Mouse (Mus musculus) urinary bladder, postnatal 36 days (tissue): ENCODE data around the gene Gm10135.
"Not testable (repeated sequence)": the region's sequence is repeated elsewhere in the genome, so short reads cannot be mapped to it uniquely, and the experiment has no call there.

Experiments used
- DNase-seq, 2 experiments: peaks; one replicate each; pipeline ENCODE4 v3.0.0; 2022; ENCODE audit warnings: low spot score in 2 of 2, mixed read lengths in 1 of 2

Gm10135 gene

GRCm38 (mm10) chr5:72960096-72960495 is 14.4 kb downstream of the Gm10135 start:
- no peak for DNase-seq

GRCm38 (mm10) chr5:72957281-72957680 is 17.2 kb downstream of the Gm10135 start:
- no peak for DNase-seq

- no peak for DNase-seq
These were observed 20.4 kb downstream of the Gm10135 start for GRCm38 (mm10) chr5:72953996-72954604.

GRCm38 (mm10) chr5:72950252-72950651 is 24.2 kb downstream of the Gm10135 start:
- DNase-seq: no peak

GRCm38 (mm10) chr5:72948136-72948535 is 26.4 kb downstream of the Gm10135 start:
- DNase-seq: no peak

GRCm38 (mm10) chr5:72940906-72941432 is 33.5 kb downstream of the Gm10135 start:
- no peak for DNase-seq

GRCm38 (mm10) chr5:72939311-72939710 is 35.2 kb downstream of the Gm10135 start:
- DNase-seq: no peak

GRCm38 (mm10) chr5:72938421-72938820 is 36.1 kb downstream of the Gm10135 start:
- not testable (repeated sequence) for DNase-seq

GRCm38 (mm10) chr5:72933026-72933675 is 41.4 kb downstream of the Gm10135 start:
- DNase-seq: no peak

- no peak for DNase-seq
These were observed 47.4 kb downstream of the Gm10135 start for GRCm38 (mm10) chr5:72927074-72927473.

- DNase-seq: no peak
These were observed 51.7 kb downstream of the Gm10135 start for GRCm38 (mm10) chr5:72922796-72923195.

GRCm38 (mm10) chr5:72921171-72921570 is 53.3 kb downstream of the Gm10135 start:
- DNase-seq: no peak

- no peak for DNase-seq
These were observed 54.1 kb downstream of the Gm10135 start for GRCm38 (mm10) chr5:72920416-72920815.

GRCm38 (mm10) chr5:72916851-72917250 is 57.7 kb downstream of the Gm10135 start:
- no peak for DNase-seq

GRCm38 (mm10) chr5:72916048-72916447 is 58.5 kb downstream of the Gm10135 start:
- DNase-seq: no peak
